Mouse (Mus musculus) brain, embryonic 14.5 days (tissue): ENCODE measurements around the gene Gm10639. TPM values are rescaled to one million over a fixed set of nuclear protein-coding genes. Genes with fewer than 3 reads are reported as not detected.
"Not testable (repeated sequence)": the region's sequence is repeated elsewhere in the genome, so short reads cannot be mapped to it uniquely, and the experiment has no call there.

Experiments used
- DNase-seq: peaks from one replicate; pipeline ENCODE4 v3.0.0-alpha.2; 2011; ENCODE audit warnings: low read depth
- CTCF ChIP-seq: fragments of 200-500 bp; IDR thresholded peaks from 2 replicates; pipeline ENCODE4 v1.5.1; 2012; ENCODE audit warnings: inconsistent platforms, mild to moderate bottlenecking, moderate library complexity, borderline replicate concordance; ENCODE audit not compliant: insufficient read depth, insufficient read length; ENCODE audit errors: extremely low read depth
- POLR2A ChIP-seq: fragments of 200-500 bp; IDR thresholded peaks from 2 replicates; pipeline ENCODE4 v1.6.1; 2012; ENCODE audit warnings: mild to moderate bottlenecking, inconsistent platforms, borderline replicate concordance; ENCODE audit not compliant: poor library complexity, insufficient read depth, insufficient read length, severe bottlenecking; ENCODE audit errors: extremely low read depth
- polyA plus RNA-seq: library from polyadenylated mRNA; depleted of rRNA; stranded (reverse); fragments of >200 nt; gene quantifications from 2 replicates; pipeline ENCODE4 v1.2.3, GENCODE M21; 2012; rRNA removed

The Gm10639 gene
- polyA plus RNA-seq: not detected in 2 replicates

DNA sequence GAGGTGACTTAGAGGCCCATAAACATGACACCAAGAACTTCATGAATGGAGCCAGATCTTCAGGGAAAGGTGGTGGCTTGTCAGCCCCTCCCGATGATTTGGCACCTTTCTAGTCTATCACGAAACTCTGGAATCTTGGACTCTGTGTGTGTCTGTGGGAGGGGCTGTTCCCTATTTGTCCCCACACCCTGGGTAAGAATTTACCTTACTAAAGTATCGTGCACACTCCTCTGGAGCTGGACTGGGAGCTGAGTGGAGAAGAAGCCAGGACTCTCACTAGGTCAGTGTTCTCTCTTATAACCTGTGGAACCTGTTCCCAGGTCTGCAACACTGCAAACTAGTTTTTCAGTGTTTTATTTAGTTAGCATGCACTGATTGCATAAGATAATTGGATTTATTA lies at the start of gene Gm10639:
Gene Gm10639, plus strand, starts transcription at position 201 of the 400 bp plus-strand sequence.
- DNase-seq: not testable (repeated sequence)

DNA sequence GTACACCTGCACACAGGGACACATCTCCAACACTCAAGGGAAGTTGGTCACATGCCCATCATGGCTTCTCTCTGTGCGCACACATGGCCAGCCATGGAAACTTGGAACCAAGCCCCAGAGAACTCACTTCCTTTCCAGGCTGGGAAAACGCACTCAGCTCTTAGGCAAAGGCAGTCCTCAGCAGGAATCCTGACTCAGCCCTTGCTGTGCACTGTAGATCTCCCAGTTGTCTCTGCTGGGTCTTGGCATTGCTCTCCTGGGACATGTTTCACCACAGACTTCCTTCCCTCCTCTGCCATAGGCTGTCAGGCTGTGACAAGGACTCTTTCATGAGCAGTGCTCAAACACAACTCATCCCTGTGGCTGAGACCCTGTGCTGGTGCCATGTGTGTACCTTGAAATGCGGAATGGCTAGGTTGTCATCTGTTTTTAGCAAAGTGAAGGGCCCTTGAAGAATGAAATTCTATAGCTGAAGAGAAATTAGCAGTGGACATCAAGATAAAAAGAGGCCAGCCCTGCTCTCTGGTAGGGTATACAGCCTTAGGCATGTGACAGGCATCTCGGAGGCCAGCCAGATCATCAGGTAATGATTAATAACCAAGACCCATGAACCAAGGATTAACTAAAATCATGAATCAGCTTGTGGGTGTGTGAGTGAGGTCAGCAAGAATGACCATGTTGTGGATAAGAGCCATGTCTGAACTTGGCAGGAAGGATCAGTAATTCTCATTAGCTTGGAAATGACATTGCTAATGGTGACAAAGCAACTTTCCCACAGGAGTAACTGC lies 33.8 kb upstream of the Gm10639 start:
- peak; percentile 1 for DNase-seq

- DNase-seq: not testable (repeated sequence)
Measured at GRCm38 (mm10) chr9:78256914-78257313, 32.8 kb upstream of the Gm10639 start, which contains the start of gene Gm3776. Gene Gm3776, plus strand, starts transcription at chr9:78257129.

DNA sequence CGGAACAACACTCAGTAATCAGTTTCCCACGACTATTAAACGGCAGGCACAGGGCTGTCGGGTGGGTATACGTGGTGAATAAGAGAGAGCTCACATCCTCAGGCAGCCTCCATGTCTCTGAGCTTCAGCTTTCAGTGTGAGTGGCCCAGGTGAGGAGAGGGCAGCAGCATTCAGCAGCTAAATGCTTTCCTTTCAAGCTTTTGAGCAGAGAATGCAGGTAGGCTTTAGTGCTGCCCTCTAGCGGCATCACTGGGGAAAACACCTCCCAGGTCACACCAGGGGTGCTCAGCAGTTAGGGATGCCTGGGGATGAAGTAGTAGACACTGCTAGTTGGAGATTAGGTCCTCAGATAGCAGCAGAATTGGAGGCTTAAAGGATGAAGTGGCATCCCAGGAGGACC lies 30.0 kb upstream of the Gm10639 start:
- DNase-seq: not testable (repeated sequence)
- TF ChIP-seq CTCF: 0 out of 2 replicates have a peak, but pooled peaks have one; percentile 9

- not testable (repeated sequence) for DNase-seq
Measured at GRCm38 (mm10) chr9:78270945-78271344, 18.8 kb upstream of the Gm10639 start.

GRCm38 (mm10) chr9:78282002-78282711 lies 7.6 kb upstream of the Gm10639 start:
- DNase-seq: not testable (repeated sequence)

- not testable (repeated sequence) for DNase-seq
Measured at GRCm38 (mm10) chr9:78289063-78289462, 660 bp upstream of the Gm10639 start.

GRCm38 (mm10) chr9:78292462-78292861 lies 2.7 kb downstream of the Gm10639 start:
- not testable (repeated sequence) for DNase-seq

DNA sequence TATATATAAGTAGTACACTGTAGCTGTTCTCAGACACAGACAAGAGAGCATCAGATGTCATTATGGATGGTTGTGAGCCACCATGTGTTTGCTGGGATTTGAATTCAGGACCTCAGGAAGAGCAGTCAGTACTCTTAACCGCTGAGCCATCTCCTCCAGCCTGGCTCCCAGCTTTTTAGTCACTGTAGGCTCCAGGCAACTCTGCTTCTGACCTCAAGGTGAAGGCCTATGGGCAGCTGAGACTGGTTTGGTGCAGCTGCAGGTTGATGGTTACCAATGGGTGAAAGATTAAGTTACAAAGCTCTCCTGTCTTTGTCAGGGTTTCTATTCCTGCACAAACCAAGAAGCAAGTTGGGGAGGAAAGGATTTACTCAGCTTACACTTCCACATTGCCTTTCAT lies 4.0 kb downstream of the Gm10639 start:
- DNase-seq: not testable (repeated sequence)

GRCm38 (mm10) chr9:78294781-78295180 lies 5.1 kb downstream of the Gm10639 start:
- DNase-seq: not testable (repeated sequence)

GRCm38 (mm10) chr9:78296089-78296488 lies 6.4 kb downstream of the Gm10639 start:
- peak; percentile 68; the same call in 1 of the 2 replicates for TF ChIP-seq CTCF

GRCm38 (mm10) chr9:78298232-78298631 lies 8.5 kb downstream of the Gm10639 start:
- no peak for TF ChIP-seq POLR2A
- no peak for TF ChIP-seq CTCF
- no peak for DNase-seq

More at GRCm38 (mm10) chr9:78296089-78296488, 6.4 kb downstream of the Gm10639 start:
- peak; percentile 54 for DNase-seq

- DNase-seq: not testable (repeated sequence)
Measured at GRCm38 (mm10) chr9:78299143-78299542, 9.4 kb downstream of the Gm10639 start.

DNA sequence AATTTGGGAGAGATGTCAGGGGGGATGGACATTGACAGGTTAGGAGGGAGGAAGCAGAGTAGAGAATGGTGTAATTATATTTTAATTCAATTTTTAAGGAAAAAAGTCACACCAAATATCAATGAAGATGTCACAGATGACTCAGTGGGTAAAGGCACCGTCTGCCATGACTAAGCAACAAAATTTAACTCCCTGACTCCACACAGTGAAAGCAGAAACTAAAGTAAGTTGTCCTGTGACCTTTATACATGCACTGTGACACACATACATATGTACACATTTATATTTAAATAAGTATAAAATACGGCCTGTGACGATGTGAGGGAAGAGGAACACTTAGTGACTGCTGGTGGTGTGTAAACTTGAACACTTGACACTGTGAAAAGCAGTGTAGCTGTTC lies 18.4 kb downstream of the Gm10639 start:
- not testable (repeated sequence) for DNase-seq

GRCm38 (mm10) chr9:78314696-78315095 lies 25.0 kb downstream of the Gm10639 start, which contains the start of gene Omt2a:
Gene Omt2a, minus strand, starts transcription at chr9:78314796.
- no peak for TF ChIP-seq POLR2A
- TF ChIP-seq CTCF: no peak
- no peak for DNase-seq
